Mouse (Mus musculus) testis, postnatal 14 days (tissue): ENCODE data around the gene Camk2n1.

Source experiments
- DNase-seq: peaks from one replicate; pipeline ENCODE4 v3.0.0; 2021; ENCODE audit warnings: low spot score

The Camk2n1 gene

GRCm38 (mm10) chr4:138464667-138465353, 10.7 kb downstream of the Camk2n1 start:
- DNase-seq, result peak; percentile 78

- DNase-seq, result peak; percentile 85
Measured at GRCm38 (mm10) chr4:138465446-138465845, 11.3 kb downstream of the Camk2n1 start.

GRCm38 (mm10) chr4:138466690-138467089, 12.6 kb downstream of the Camk2n1 start:
- DNase-seq, result no peak

- DNase-seq, result no peak
Measured at GRCm38 (mm10) chr4:138467451-138467850, 13.3 kb downstream of the Camk2n1 start.

- no peak for DNase-seq
Measured at GRCm38 (mm10) chr4:138469080-138469479, 15.0 kb downstream of the Camk2n1 start.

- no peak for DNase-seq
Measured at GRCm38 (mm10) chr4:138471241-138471640, 17.1 kb downstream of the Camk2n1 start.

GRCm38 (mm10) chr4:138479595-138479994, 25.5 kb downstream of the Camk2n1 start:
- no peak for DNase-seq

- DNase-seq, result no peak
Measured at GRCm38 (mm10) chr4:138480962-138481361, 26.8 kb downstream of the Camk2n1 start.

GRCm38 (mm10) chr4:138482721-138483120, 28.6 kb downstream of the Camk2n1 start:
- no peak for DNase-seq

- no peak for DNase-seq
Measured at GRCm38 (mm10) chr4:138488241-138488640, 34.1 kb downstream of the Camk2n1 start.

- no peak for DNase-seq
Measured at GRCm38 (mm10) chr4:138491088-138491487, 37.0 kb downstream of the Camk2n1 start.

GRCm38 (mm10) chr4:138493161-138494001, 39.3 kb downstream of the Camk2n1 start:
- peak; percentile 31 for DNase-seq

GRCm38 (mm10) chr4:138494905-138495304, 40.8 kb downstream of the Camk2n1 start:
- DNase-seq, result no peak

- DNase-seq, result peak; percentile 65
Measured at GRCm38 (mm10) chr4:138495775-138496174, 41.7 kb downstream of the Camk2n1 start.

GRCm38 (mm10) chr4:138496746-138497520, 42.8 kb downstream of the Camk2n1 start:
- DNase-seq, result peak; percentile 31

- DNase-seq, result no peak
Measured at GRCm38 (mm10) chr4:138499856-138500645, 45.9 kb downstream of the Camk2n1 start.

- DNase-seq, result no peak
Measured at GRCm38 (mm10) chr4:138501048-138501447, 46.9 kb downstream of the Camk2n1 start.

- no peak for DNase-seq
Measured at GRCm38 (mm10) chr4:138504632-138505101, 50.6 kb downstream of the Camk2n1 start.

- no peak for DNase-seq
Measured at GRCm38 (mm10) chr4:138505171-138505870, 51.2 kb downstream of the Camk2n1 start.

GRCm38 (mm10) chr4:138507903-138508302, 53.8 kb downstream of the Camk2n1 start:
- no peak for DNase-seq
